Comparison of ENCODE assay signal across 8 mouse cellular contexts in genomic region chr6:48086471-48086878, GRCm38 (mm10). TPM values are rescaled to one million over a fixed set of nuclear protein-coding genes. Genes with fewer than 3 reads are reported as not detected.
A peak's percentile ranks its signal among the peaks of the same experiment; 100 is the strongest.
DNase-seq lines count a peak whose midpoint lies in the region; ATAC-seq and TF ChIP-seq lines count a peak whose summit lies in the region.

Zfp746 (minus strand) TSS chr6:48086593.

- no peaks in the 10 kb centered on the region for H3K4me1 ChIP-seq in ES-Bruce4 (ENCODE audit: control insufficient read depth, insufficient read depth, low read length)
- H3K4me1 ChIP-seq in forebrain, embryonic 14.5 days (ENCODE audit: control insufficient read depth, insufficient read depth, low read length): peaks cover 11% of the 10 kb centered on the region
- H3K4me1 ChIP-seq in neural tube, embryonic 15.5 days: peaks cover 17% of the 10 kb centered on the region

- 0 out of 2 replicates have a peak, but pooled peaks have one; percentile 10 for TF ChIP-seq EP300 in ES-Bruce4 (IDR thresholded peaks at IDR 0.05; ENCODE audit: insufficient read depth, low read depth, low read length)

- peaks cover 16% of the 10 kb centered on the region; the same call in 1 of the 2 replicates for H3K36me3 ChIP-seq in ES-Bruce4 (ENCODE audit: control insufficient read depth, insufficient read depth, low read length, poor library complexity, severe bottlenecking)
- H3K36me3 ChIP-seq in forebrain, embryonic 14.5 days (ENCODE audit: control insufficient read depth, insufficient read depth, low read length): peaks cover 21% of the 10 kb centered on the region
- H3K36me3 ChIP-seq in neural tube, embryonic 15.5 days: peaks cover 20% of the 10 kb centered on the region

- TF ChIP-seq POLR2A in ES-Bruce4 (IDR thresholded peaks at IDR 0.05; ENCODE audit: insufficient read depth, low read length): no peak

- peak within 1 kb of the TSS; percentile 79 for H3K4me2 ChIP-seq in forebrain, embryonic 14.5 days (ENCODE audit: low read length)
- peak within 1 kb of the TSS; percentile 84 for H3K4me2 ChIP-seq in neural tube, embryonic 15.5 days

- intact Hi-C loops in heart, postnatal 14 days (cut with DNase I): loop anchor here (1.0 to 5.0 kb wide), 2 partner anchors 39 to 165 kb away; partner anchors contain the start of gene Zfp777

- peak within 1 kb of the TSS; percentile 88 for H3K9ac ChIP-seq in ES-Bruce4 (ENCODE audit: low read depth, poor library complexity, severe bottlenecking)
- H3K9ac ChIP-seq in forebrain, embryonic 14.5 days (ENCODE audit: low read length): peak within 1 kb of the TSS; percentile 95
- H3K9ac ChIP-seq in neural tube, embryonic 15.5 days (replicated peaks): peak within 1 kb of the TSS; percentile 85

- peak; percentile 92 for DNase-seq in forebrain, embryonic 14.5 days (ENCODE audit: low spot score)
- DNase-seq in heart, postnatal 14 days: peak; percentile 97
- DNase-seq in layer of hippocampus, adult 11-12 months (ENCODE audit: low spot score): peak; percentile 92
- peak; percentile 88 to 91 for DNase-seq in lung, adult 18-20 months
- DNase-seq in testis, postnatal 14 days (ENCODE audit: low spot score): peak; percentile 92

- no peaks in the 10 kb centered on the region for H3K27me3 ChIP-seq in ES-Bruce4 (ENCODE audit: control insufficient read depth, insufficient read depth, low read length, poor library complexity, severe bottlenecking)
- H3K27me3 ChIP-seq in forebrain, embryonic 14.5 days (replicated peaks; ENCODE audit: control insufficient read depth, insufficient read depth, low read length): no peaks in the 10 kb centered on the region
- H3K27me3 ChIP-seq in neural tube, embryonic 15.5 days (replicated peaks): no peaks in the 10 kb centered on the region

- TF ChIP-seq CTCF in ES-Bruce4 (IDR thresholded peaks at IDR 0.05; ENCODE audit: low read depth, low read length): peak; percentile 53

- H3K27ac ChIP-seq in ES-Bruce4 (ENCODE audit: insufficient read depth, low read length): no peak within 1 kb of the TSS
- peak within 1 kb of the TSS; percentile 87 for H3K27ac ChIP-seq in forebrain, embryonic 14.5 days (ENCODE audit: low read depth, low read length)
- peak within 1 kb of the TSS; percentile 86 for H3K27ac ChIP-seq in neural tube, embryonic 15.5 days (replicated peaks)

- ATAC-seq in cerebellum, adult (ENCODE audit: insufficient number of reproducible peaks, low FRiP score, low TSS enrichment): peak; percentile 96
- peak; percentile 95 for ATAC-seq in forebrain, embryonic 14.5 days
- peak; percentile 93 for ATAC-seq in neural tube, embryonic 15.5 days (ENCODE audit: low FRiP score)

- H3K4me3 ChIP-seq in ES-Bruce4 (ENCODE audit: low read depth, low read length): peak within 1 kb of the TSS; percentile 72
- peak within 1 kb of the TSS; percentile 79 for H3K4me3 ChIP-seq in forebrain, embryonic 14.5 days (ENCODE audit: low read depth, low read length)
- peak within 1 kb of the TSS; percentile 71 for H3K4me3 ChIP-seq in neural tube, embryonic 15.5 days (replicated peaks)

- H3K9me3 ChIP-seq in ES-Bruce4 (replicated peaks; ENCODE audit: control insufficient read depth, insufficient read depth, low read length, poor library complexity, severe bottlenecking): no peaks in the 10 kb centered on the region
- H3K9me3 ChIP-seq in forebrain, embryonic 14.5 days (replicated peaks; ENCODE audit: control insufficient read depth, low read length): no peaks in the 10 kb centered on the region
- H3K9me3 ChIP-seq in neural tube, embryonic 15.5 days (replicated peaks): no peaks in the 10 kb centered on the region

- under 1% methylated on average over 53 of the region's 53 CpGs for WGBS in forebrain, embryonic 14.5 days
- WGBS in neural tube, embryonic 15.5 days: under 1% methylated on average over 44 of the region's 53 CpGs

RNA-seq across cellular contexts. Expression of gene Zfp746, which starts in this region (rescaled TPM):
- 18.5 and 20.0 TPM in 2 replicates for polyA plus RNA-seq in ES-Bruce4 (2011; ENCODE audit: insufficient read depth, insufficient read length, low read depth, missing spikeins)
- 17.5 and 17.7 TPM in 2 replicates for polyA plus RNA-seq in forebrain, embryonic 14.5 days (2014; fragmentation: Nextera tagmentation; extraction: Ambion mirVana)
- total RNA-seq in heart, postnatal 14 days (2021): 10 to 100 TPM; 13.9 to 15.1 TPM
- 19.4 and 21.9 TPM in 2 replicates for polyA plus RNA-seq in neural tube, embryonic 15.5 days (2015; fragmentation: Nextera tagmentation; extraction: Ambion mirVana)
